Mouse (Mus musculus) right cerebral cortex, adult 18-20 months (tissue): ENCODE results near the gene Gm3371.
"Not testable (repeated sequence)": the region's sequence is repeated elsewhere in the genome, so short reads cannot be mapped to it uniquely, and the experiment has no call there.

ENCODE experiments used
- DNase-seq: peaks from one replicate; pipeline ENCODE4 v3.0.0; 2022; ENCODE audit warnings: mixed read lengths

Gene Gm3371

GRCm38 (mm10) chr14:44410588-44410987, at the start of gene Gm3371:
Gene Gm3371 (minus strand): TSS chr14:44410688.
- DNase-seq, result not testable (repeated sequence)

DNA sequence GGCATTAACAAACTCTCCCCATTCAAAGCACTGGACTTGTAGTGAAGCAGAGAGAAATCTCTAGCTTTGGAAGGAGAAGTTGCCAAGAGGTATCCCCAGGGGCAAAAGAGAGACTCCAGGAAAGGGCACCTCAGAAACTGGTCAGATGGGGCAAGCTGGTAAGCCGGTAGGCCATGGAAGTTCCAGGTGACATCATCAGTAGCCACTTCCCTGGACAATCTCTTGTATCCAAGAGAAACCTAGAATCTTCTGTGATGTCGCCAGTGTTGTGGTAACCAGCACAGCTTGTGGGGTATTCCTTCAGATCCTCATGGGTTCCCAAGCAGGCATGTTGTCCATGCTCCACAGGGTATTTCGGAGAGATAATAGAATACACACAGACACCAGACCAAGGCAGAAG, 22.8 kb upstream of the Gm3371 start, which contains the start of gene Gm8232:
Gene Gm8232 (plus strand): TSS at position 301 of the 400 bp plus-strand sequence.
- not testable (repeated sequence) for DNase-seq

DNA sequence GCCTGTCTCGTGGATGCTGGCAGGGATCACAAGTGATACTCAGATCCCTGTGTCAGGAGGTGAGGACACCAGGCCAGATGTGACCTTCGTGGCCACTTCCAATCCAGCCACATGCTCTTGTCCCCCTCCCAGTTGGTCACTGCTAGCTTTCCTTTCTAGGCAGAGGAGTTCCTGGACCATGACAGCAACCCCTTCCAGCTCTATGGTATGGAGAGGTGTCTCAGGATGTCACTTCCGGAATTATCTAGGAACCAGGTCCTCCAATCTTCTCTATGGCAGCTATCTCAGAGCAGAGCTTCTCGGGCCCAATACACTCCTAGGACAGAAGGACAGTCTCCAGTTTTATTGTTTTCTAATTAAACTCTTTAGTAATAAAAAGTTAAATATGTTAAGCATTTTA, 26.3 kb downstream of the Gm3371 start:
- DNase-seq, result not testable (repeated sequence)

DNA sequence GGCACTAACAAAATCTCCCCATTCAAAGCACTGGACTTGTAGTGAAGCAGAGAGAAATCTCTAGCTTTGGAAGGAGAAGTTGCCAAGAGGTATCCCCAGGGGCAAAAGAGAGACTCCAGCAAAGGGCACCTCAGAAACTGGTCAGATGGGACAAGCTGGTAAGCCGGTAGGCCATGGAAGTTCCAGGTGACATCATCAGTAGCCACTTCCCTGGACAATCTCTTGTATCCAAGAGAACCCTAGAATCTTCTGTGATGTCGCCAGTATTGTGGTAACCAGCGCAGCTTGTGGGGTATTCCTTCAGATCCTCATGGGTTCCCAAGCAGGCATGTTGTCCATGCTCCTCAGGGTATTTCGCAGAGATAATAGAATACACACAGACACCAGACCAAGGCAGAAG, 45.4 kb downstream of the Gm3371 start, which contains the start of gene Gm8229:
Gene Gm8229 (plus strand): TSS at position 301 of the 400 bp plus-strand sequence.
- not testable (repeated sequence) for DNase-seq

- not testable (repeated sequence) for DNase-seq
Measured at GRCm38 (mm10) chr14:44362301-44362700, 48.2 kb downstream of the Gm3371 start.

DNA sequence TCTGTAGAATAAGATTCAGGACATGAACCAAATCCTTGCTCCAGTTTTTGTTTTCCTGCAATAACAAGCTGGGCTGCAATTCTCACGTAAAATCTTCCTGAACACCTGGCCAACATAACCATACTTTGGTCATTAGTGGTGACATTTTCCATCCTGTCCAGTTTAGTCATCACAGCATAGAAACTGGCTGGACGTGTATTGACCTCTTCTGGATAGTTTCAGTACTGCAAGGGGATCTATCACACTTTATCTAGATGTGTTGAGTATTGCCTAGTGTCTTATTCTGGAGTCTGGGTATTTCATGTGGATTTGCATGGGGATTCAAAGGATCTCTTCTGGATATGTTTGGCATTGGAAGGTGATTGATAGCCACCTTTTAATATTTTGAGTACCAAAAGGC, 49.1 kb downstream of the Gm3371 start:
- DNase-seq, result not testable (repeated sequence)
